Mouse (Mus musculus) megakaryocyte, embryonic 14.5 days (primary cell): ENCODE data around the gene Gprc5b.

Experiments used
- FLI1 ChIP-seq: IDR thresholded peaks from 2 replicates; pipeline ENCODE4 v1.6.1; 2012; ENCODE audit warnings: low read length, inconsistent platforms, mixed read lengths
- GATA1 ChIP-seq: IDR thresholded peaks from 3 replicates; pipeline ENCODE4 v1.6.1; 2012; ENCODE audit warnings: mixed read lengths, low read length, inconsistent platforms, borderline replicate concordance

DNA sequence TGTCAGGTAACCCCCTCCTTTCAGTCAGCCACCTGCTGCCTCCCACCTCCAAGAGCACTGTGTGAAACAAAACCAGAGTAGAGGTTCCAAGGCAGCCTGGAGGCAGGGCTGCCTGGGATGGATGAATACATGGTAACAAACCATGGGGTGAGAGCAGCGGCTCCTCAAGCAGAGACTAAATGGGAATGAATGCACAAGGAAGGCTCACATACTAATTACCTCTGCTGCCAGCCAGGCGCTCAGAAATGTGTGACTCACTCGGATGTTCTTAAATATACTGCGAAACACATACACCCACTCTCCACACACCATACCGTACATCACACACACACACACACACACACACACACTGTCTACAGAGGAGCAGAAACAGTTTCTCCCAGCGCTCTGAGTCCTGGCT lies 4.7 kb downstream of the Gprc5b start:
- TF ChIP-seq GATA1 = no peak
- TF ChIP-seq FLI1 = no peak
